Mouse (Mus musculus) kidney, postnatal 25 days (tissue): ENCODE measurements at regions not wholly inside any gene's neighbourhood (a gene's known extent, or its start where the extent isn't known, plus 50 kb on each side); places are given as distances from the start of the nearest gene placed in this dataset.

Experiments
- DNase-seq, 2 experiments: peaks; one replicate each; pipeline ENCODE4 v3.0.0; 2021; ENCODE audit warnings: mixed read lengths in 2 of 2

GRCm38 (mm10) chr17:31776949-31777607, 78.5 kb downstream of the Sik1 start:
- peak; percentile 37 to 77 for DNase-seq

- no peak for DNase-seq
Observed at GRCm38 (mm10) chr17:31777751-31778150, 77.9 kb downstream of the Sik1 start.

- DNase-seq: no peak
Observed at GRCm38 (mm10) chr17:31779466-31779865, 76.1 kb downstream of the Sik1 start.

- DNase-seq: peak in 1 of 2 experiments; percentile 50
Observed at GRCm38 (mm10) chr17:31782251-31782650, 73.4 kb downstream of the Sik1 start.

- DNase-seq: no peak
Observed at GRCm38 (mm10) chr17:31783071-31783470, 72.5 kb downstream of the Sik1 start.

- DNase-seq: peak; percentile 66 to 86
Observed at GRCm38 (mm10) chr17:31788316-31788715, 67.3 kb downstream of the Sik1 start.

- DNase-seq: peak; percentile 58 to 72
Observed at GRCm38 (mm10) chr17:31789068-31789583, 66.5 kb downstream of the Sik1 start.

GRCm38 (mm10) chr17:31789906-31790279, 65.7 kb downstream of the Sik1 start:
- peak; percentile 52 to 85 for DNase-seq

GRCm38 (mm10) chr17:31790280-31791063, 65.1 kb downstream of the Sik1 start:
- DNase-seq: peak; percentile 48 to 86

- no peak for DNase-seq
Observed at GRCm38 (mm10) chr17:31791656-31792055, 63.9 kb downstream of the Sik1 start.

- DNase-seq: no peak
Observed at GRCm38 (mm10) chr17:31793040-31793439, 62.6 kb downstream of the Sik1 start.

- peak; percentile 40 to 76 for DNase-seq
Observed at GRCm38 (mm10) chr17:31793521-31793920, 62.1 kb downstream of the Sik1 start.

- DNase-seq: peak in 1 of 2 experiments; percentile 25
Observed at GRCm38 (mm10) chr17:31793964-31794363, 61.6 kb downstream of the Sik1 start.
